Mouse (Mus musculus) G1E-ER4 (cell line): Measurements from ENCODE around the gene Prkch. TPM values are rescaled to one million over a fixed set of nuclear protein-coding genes. Genes with fewer than 3 reads are reported as not detected.

Experiments
- GATA1 ChIP-seq: IDR thresholded peaks from one replicate; pipeline ENCODE4 v1.8.0; 2012; ENCODE audit warnings: low read length, inconsistent platforms
- polyA plus RNA-seq: library from polyadenylated mRNA; stranded (reverse); fragments of >175 nt; gene quantifications from 2 replicates; pipeline ENCODE4 v1.2.3, GENCODE M21; 2012

The Prkch gene
- polyA plus RNA-seq, 1 experiment, result not detected

- no peak for TF ChIP-seq GATA1
These were observed 184.9 kb downstream of the Prkch start for GRCm38 (mm10) chr12:73769536-73769935.

- no peak for TF ChIP-seq GATA1
These were observed 186.2 kb downstream of the Prkch start for GRCm38 (mm10) chr12:73770771-73771170.

DNA sequence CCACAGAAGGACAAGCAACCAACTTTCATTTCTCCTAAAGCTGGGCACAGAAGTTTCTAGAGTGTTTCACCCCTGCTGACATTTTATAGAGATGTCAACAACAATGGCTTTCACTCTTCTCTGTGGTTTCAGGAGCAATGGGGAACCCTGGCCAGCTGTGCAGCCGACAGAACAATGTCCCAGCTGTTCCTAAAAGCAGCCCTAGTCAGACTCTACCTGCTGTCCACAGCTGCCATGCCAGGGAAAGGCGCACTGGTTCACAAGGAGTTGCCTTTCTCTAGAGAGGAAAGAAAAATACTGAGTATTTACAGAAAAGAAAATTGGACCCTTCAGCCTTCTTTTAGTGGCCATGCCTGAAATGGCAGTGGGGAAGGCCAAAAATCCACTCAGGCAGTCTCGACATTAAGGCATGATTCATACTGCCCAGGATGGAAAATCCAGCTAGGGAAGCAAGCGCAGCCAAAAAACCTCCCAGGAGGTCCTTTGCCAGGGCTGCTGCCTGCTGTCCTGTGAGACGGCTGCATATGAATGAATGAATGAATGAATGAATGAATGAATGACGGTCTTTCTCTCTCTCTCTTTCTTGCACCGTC, 190.3 kb downstream of the Prkch start:
- TF ChIP-seq GATA1, result no peak

- no peak for TF ChIP-seq GATA1
These were observed 191.9 kb downstream of the Prkch start for GRCm38 (mm10) chr12:73776401-73776945.

DNA sequence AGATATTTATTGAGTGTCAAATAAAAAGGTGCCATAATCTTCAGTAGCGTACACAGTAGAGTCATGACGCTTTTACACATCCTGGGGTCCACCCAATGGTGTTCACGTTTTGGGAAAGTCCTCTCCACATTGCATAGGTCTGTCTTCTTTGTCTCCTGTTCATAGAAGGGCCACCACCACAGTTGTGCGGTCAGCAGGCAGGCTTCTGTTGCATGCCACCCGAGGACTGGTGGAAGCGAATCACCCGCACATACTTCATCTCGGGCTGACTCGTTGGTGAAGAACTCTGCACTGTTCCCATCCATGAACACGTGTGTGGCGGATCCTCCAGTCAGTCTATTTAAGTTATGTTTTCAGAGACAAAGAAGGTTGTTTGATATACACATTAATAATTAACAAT, 193.1 kb downstream of the Prkch start:
- no peak for TF ChIP-seq GATA1

DNA sequence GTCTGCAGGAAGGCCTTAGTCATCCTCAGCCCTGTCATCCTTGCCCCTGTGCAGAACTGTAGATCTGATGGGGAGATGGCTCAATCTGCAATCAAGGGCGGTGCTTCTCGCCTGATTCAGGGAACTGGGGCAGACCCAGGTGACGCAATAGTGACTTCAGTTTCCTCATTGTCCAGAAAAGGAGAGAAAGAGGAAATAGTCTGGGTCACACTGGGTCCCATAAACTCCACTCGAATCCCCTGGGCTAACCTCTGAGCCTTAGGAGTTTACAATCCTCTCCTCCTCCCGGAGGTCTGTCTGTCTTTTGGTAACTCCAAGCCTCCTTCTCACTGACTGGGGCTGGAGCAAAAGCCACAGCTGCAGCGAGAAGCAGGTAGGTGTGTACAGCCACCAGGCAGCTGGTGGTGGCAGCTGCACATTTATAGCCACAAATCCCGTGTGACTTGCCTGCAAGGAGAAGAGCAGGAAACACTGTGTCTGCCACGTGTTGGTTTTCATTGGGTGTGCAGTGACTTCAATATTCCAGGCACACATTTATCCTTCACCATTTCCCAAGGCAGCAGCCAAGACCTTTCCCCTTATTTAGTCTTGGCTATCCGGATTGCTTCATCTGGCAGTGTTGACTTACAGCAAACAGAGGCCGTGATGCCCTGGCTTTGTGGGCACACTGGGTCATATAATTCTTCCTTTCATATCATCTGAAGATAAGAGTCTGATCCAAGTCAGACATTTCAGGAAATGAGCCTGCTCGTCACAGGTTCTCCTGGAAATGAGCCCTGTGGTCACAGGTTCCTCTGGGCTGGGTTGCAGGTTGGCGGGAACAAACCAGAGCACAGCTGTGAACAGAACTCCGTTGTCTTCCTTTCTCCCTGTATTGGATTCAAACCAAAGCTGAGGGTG, 195.0 kb downstream of the Prkch start:
- no peak for TF ChIP-seq GATA1

DNA sequence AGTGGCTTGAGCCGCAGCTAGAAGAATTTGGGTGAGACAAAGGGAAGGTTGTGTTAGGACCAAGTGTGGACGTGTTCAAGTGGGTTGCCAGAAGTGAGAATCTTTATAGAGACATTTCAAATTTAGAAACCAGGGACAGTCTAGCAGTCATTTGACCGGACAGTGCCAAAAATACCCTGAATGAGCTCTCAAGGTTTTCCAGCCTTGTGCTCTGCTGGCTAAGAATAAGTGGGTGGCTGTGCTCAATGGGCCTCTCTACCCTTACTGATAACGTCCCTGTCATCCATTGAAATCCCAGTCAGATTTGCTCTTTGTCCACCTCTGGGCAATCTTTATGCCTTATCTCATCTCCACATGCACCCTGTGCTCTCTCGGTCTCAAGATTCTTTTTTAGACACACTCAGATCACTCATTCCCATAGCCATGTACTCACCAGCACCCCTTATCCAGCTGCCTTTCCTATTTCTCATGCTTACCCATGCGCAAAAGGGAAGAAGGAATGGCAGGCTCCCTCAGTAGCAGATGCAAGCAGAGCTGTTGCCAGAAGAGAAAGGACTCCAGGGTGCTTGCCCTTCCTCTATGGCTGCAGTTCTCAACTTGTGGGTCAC, 196.9 kb downstream of the Prkch start:
- no peak for TF ChIP-seq GATA1

DNA sequence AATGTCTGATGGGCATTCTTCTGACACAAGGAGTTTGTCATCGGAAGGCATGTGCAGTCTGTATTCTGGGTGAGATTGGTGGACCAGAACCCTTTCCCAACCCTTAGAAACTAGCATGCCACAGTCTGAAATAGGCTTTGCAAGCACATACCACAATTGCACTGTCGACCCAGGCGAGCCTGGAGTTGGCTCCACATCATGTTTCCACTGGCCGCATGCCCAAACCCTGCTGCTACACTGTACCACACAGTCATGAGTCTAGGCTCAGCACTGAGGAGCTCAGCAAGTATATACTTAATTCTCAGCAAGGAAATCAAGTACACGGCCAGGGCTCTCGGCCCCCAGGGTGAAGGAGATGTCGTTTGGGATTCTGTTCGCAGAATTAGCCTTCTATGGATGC, 202.3 kb downstream of the Prkch start:
- TF ChIP-seq GATA1, result no peak

GRCm38 (mm10) chr12:73788850-73789249, 204.3 kb downstream of the Prkch start:
- TF ChIP-seq GATA1, result no peak

DNA sequence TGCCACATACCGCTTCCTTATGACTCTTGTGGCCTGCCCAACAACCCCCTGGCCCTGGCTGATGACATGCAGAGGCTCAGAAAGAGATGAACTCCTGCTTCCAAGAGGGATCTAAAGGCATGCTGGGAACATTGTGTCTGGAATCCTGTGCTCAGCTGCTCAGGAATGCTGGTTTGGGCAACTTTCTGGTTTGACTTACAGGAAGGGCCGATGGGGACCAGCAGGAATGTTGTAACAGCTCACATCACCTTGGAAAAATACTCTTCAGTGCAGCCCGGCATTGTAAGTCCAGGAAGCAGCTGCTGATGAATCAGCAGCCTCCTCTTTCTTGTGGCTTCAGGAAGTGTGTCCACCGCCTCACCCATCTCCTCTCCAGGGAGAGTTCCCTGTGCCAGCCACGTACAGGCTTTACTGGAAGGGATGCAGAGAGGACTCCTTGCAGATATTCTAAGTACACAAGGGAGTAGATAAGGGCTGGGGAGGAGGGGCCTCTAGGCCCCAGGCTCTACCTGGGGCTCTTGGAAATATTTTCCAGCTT, 206.0 kb downstream of the Prkch start:
- TF ChIP-seq GATA1, result no peak

DNA sequence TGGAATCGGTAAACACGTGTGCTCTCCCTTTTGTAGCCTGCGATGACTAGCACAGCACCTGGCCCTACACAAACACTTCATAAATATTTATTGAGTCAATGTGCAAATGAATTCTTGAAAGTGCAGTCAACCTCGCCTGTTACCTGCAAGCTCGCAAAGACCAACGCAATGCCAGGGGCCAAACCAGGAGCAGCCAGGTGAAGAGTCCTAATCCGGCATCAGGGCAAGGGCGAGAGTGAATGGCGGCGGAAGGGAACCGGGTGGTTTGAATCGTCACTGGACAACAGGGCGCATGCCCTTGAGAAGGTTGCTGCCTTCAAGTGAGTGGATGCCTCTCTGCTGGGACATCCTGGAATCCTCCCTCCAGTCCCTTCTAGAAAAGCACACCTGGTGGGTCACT, 208.6 kb downstream of the Prkch start:
- TF ChIP-seq GATA1, result no peak

DNA sequence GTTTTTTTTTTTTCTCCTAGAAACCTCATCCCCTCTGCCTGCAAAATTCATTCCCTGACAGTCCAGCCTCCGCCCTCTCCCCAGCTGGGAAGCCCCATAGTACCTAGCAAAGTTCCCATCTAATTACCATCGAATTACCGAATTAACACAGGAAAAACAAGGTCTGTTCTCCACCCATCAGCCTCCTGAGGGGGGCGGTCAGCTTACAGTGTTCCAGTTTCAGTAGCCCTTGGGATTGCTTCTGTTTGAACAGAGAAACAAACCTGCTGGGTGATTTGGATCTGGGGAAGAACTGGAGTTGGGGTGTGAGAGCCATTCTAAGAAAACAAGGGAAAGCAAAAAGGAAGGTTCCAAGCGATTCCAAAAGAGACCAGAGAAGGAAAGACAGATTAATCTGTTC, 209.1 kb downstream of the Prkch start:
- no peak for TF ChIP-seq GATA1

GRCm38 (mm10) chr12:73794151-73794883, 209.7 kb downstream of the Prkch start:
- no peak for TF ChIP-seq GATA1

DNA sequence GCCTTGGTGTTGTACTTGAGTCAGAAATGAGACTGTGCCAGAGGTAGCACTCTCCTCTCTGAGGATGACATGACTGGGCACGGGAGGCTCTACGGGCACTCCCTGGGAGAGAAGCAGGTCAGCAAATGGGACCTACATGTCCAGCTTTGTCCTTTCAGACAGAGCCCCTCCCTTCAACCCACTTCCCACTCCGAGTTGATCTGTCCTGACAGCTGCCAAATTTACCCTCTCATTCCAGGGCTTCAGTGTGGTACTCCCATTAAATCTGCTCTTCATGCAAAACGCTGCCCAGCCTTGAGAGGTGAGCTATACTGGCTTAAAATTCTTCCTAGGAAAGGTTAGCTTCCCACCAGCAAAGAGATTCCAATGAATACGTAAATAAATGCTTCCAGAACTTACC, 215.1 kb downstream of the Prkch start:
- no peak for TF ChIP-seq GATA1

- no peak for TF ChIP-seq GATA1
These were observed 216.3 kb downstream of the Prkch start for GRCm38 (mm10) chr12:73800886-73801285.

GRCm38 (mm10) chr12:73801845-73802244, 217.2 kb downstream of the Prkch start:
- TF ChIP-seq GATA1, result no peak
